Comparison of ENCODE assay signal across 19 mouse cellular contexts in the genomic region with DNA sequence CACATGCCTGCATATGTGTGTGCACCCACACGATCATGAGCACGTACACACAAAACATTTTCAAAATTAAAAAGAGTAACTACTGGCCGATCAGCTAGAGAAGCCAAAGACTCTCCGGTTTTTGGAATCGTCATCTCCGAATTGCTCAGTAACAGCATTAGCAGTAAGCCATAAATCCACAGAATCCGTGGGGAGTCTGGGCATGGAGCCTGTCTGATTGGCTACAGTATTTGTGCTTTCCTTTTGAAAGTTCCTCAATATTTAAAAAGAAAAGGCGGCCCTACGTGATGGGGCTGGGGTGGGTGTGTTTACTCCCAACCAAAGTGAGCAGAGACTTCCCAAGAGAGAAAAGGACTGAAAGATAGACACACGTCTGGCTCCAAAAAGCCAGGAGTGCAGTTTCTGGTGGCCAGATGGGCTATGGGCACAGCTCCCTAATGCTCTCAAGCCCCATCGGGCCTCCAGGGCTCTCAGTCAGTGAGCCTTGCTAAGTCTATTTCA.
DNase-seq lines count a peak whose midpoint lies in the region; ATAC-seq and TF ChIP-seq lines count a peak whose summit lies in the region.
"Had no signal": no experiment of that assay in that cellular context is flagged by ENCODE, and none has a peak within 500 bp of the region (broad histone marks: within the 10 kb centered on the region; RNA-seq: fewer than 3 reads in every experiment).

No protein-coding gene starts in this region.

- H3K9me3 ChIP-seq in heart, embryonic 12.5 days (replicated peaks) = no peaks in the 10 kb centered on the region
- no peaks in the 10 kb centered on the region for H3K9me3 ChIP-seq in kidney, embryonic 16.5 days (ENCODE audit: low read length)
- H3K9me3 ChIP-seq: heart, embryonic 13.5 days; lung, embryonic 15.5 days; neural tube, embryonic 12.5 days had no signal

- no peak for ATAC-seq in heart, embryonic 12.5 days (ENCODE audit: insufficient number of reproducible peaks, low FRiP score)
- ATAC-seq in kidney, embryonic 16.5 days (ENCODE audit: low FRiP score, low TSS enrichment) = no peak
- ATAC-seq in monocyte, adult 5-6 weeks (replicated peaks; ENCODE audit: insufficient number of reproducible peaks, low FRiP score, low TSS enrichment, poor library complexity, severe bottlenecking) = no peak

- H3K27ac ChIP-seq in heart, embryonic 12.5 days (ENCODE audit: poor library complexity, severe bottlenecking) = no peak overlapping the region
- H3K27ac ChIP-seq in kidney, embryonic 16.5 days (ENCODE audit: low read length) = no peak overlapping the region
- peak overlapping the region; percentile 62; the same call in 1 of the 2 replicates for H3K27ac ChIP-seq in spleen, adult 2 months (ENCODE audit: insufficient read depth, low read length)
- H3K27ac ChIP-seq: heart, embryonic 13.5 days; lung, embryonic 15.5 days; neural tube, embryonic 12.5 days; stomach, postnatal 0 days had no signal

- TF ChIP-seq CTCF in spleen, adult 2 months (IDR thresholded peaks at IDR 0.05; ENCODE audit: extremely low read depth, insufficient read depth, insufficient read length, insufficient replicate concordance) = no peak

- peaks cover 18% of the 10 kb centered on the region for H3K4me1 ChIP-seq in heart, embryonic 12.5 days (replicated peaks)
- peaks cover 23% of the 10 kb centered on the region for H3K4me1 ChIP-seq in kidney, embryonic 16.5 days (ENCODE audit: insufficient read depth, low read length)
- peaks cover 10% of the 10 kb centered on the region for H3K4me1 ChIP-seq in spleen, adult 2 months (ENCODE audit: control insufficient read depth, insufficient read depth, insufficient read length)

- no peak overlapping the region for H3K9ac ChIP-seq in heart, embryonic 12.5 days
- no peak overlapping the region for H3K9ac ChIP-seq in kidney, embryonic 16.5 days (replicated peaks; ENCODE audit: low read length)
- H3K9ac ChIP-seq: lung, embryonic 15.5 days; neural tube, embryonic 12.5 days had no signal

- H3K4me3 ChIP-seq in heart, embryonic 12.5 days = no peak overlapping the region
- H3K4me3 ChIP-seq in kidney, embryonic 16.5 days (ENCODE audit: low read length) = no peak overlapping the region
- H3K4me3 ChIP-seq in spleen, adult 2 months (ENCODE audit: extremely low read depth, insufficient read depth, insufficient read length) = no peak overlapping the region
- H3K4me3 ChIP-seq: erythroblast, embryonic 14.5 days; neural tube, embryonic 12.5 days had no signal

- H3K4me2 ChIP-seq in heart, embryonic 12.5 days = no peak overlapping the region
- no peak overlapping the region for H3K4me2 ChIP-seq in kidney, embryonic 16.5 days (replicated peaks; ENCODE audit: low read depth, low read length)
- H3K4me2 ChIP-seq: liver, embryonic 11.5 days had no signal

- H3K27me3 ChIP-seq in heart, embryonic 12.5 days (replicated peaks) = 0 out of 2 replicates have a peak, but pooled peaks cover 3% of the 10 kb centered on the region
- H3K27me3 ChIP-seq in kidney, embryonic 16.5 days (ENCODE audit: insufficient read depth, low read length) = peaks cover 9% of the 10 kb centered on the region
- peaks cover 5% of the 10 kb centered on the region for H3K27me3 ChIP-seq in spleen, adult 2 months (ENCODE audit: control insufficient read depth, insufficient read depth, low read length)
- H3K27me3 ChIP-seq: neural tube, embryonic 12.5 days had no signal

- H3K36me3 ChIP-seq in heart, embryonic 12.5 days = no peaks in the 10 kb centered on the region
- H3K36me3 ChIP-seq in kidney, embryonic 16.5 days (ENCODE audit: insufficient read depth, low read length) = no peaks in the 10 kb centered on the region
- H3K36me3 ChIP-seq in spleen, adult 2 months (ENCODE audit: control insufficient read depth, insufficient read depth, low read length) = no peaks in the 10 kb centered on the region
- H3K36me3 ChIP-seq: heart, embryonic 13.5 days; lung, embryonic 15.5 days; neural tube, embryonic 12.5 days had no signal

- no peak for TF ChIP-seq POLR2A in spleen, adult 2 months (IDR thresholded peaks at IDR 0.05; ENCODE audit: low read depth, low read length)

- WGBS in heart, embryonic 12.5 days = 83% methylated on average over 11 of the region's 11 CpGs
- 73% methylated on average over 11 of the region's 11 CpGs for WGBS in kidney, embryonic 16.5 days
- WGBS in spleen, adult 2 months = 86% methylated on average over 11 of the region's 11 CpGs

- peak; percentile 50 to 57 for DNase-seq in heart, adult 18-20 months
- DNase-seq in kidney, adult 9 months = peak; percentile 47
- no peak for DNase-seq in spleen, adult 2 months (ENCODE audit: low read depth in 1 of 2, low spot score in 2 of 2)
- no peak for DNase-seq in spleen, postnatal 14 days (ENCODE audit: low spot score in 2 of 2)
- DNase-seq: adrenal gland, postnatal 10 days; cerebellum, adult 9-11 months; kidney, adult 11 months; midbrain, embryonic 14.5 days; spleen, adult 18-20 months; thymus, postnatal 36 days had no signal

Comparison
In these comparisons a context has a peak if more than half of its experiments do, and no peak if none do; other contexts are left out.
1. DNase-seq: peak in heart, adult 18-20 months (2 of 2) and kidney, adult 9 months (single experiment); none in spleen, adult 2 months (0 of 2) and spleen, postnatal 14 days (0 of 2).